Mouse (Mus musculus) cerebellum, postnatal 14 days (tissue): ENCODE measurements around the gene Ddx31.

Experiments
- DNase-seq, 2 experiments: peaks; one replicate each; pipeline ENCODE4 v3.0.0; 2021; ENCODE audit warnings: mixed read lengths in 2 of 2

The Ddx31 gene

DNA sequence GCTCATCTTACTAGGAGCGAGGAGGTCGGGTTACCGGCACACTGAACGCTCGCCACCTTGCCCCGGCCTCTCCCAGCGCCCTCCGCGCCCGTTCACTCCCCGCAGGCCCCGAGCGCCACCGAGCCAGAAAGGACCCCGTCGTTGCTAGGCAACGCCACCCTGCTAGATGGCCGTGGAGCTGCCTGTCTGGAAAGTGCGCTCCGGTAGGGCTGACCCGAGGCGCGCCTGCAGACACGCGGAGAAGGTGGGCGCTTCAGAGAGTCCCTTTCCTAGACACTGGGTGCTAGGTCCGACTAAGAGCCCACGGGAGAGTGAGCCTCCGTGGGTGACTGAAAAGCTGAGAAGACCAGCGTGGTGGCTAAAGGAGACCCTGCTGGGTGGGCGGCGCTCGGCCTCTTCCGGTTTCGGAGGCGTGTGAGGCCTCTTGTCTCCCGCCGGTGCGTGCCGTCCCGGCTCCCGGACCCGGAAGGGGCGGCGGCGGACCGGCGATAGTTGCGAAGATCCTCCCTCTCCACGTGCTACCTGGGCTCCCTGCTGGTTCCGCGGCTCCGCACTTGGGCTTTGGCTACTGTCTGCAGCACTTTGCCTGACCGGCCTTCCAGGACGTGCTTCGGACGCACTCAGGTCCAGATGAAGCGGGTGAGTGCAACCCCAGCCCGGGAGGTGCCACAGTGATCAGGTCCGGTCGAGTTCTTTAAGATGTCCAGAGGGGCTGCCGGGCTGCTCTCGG lies at the start of gene Ddx31, which contains the start of gene Gtf3c4:
Gene Ddx31, plus strand, starts transcription at position 185 of the 730 bp plus-strand sequence.
Gene Gtf3c4, minus strand, starts transcription at position 139 of the 730 bp plus-strand sequence.
- peak; percentile 96 to 97 for DNase-seq

DNA sequence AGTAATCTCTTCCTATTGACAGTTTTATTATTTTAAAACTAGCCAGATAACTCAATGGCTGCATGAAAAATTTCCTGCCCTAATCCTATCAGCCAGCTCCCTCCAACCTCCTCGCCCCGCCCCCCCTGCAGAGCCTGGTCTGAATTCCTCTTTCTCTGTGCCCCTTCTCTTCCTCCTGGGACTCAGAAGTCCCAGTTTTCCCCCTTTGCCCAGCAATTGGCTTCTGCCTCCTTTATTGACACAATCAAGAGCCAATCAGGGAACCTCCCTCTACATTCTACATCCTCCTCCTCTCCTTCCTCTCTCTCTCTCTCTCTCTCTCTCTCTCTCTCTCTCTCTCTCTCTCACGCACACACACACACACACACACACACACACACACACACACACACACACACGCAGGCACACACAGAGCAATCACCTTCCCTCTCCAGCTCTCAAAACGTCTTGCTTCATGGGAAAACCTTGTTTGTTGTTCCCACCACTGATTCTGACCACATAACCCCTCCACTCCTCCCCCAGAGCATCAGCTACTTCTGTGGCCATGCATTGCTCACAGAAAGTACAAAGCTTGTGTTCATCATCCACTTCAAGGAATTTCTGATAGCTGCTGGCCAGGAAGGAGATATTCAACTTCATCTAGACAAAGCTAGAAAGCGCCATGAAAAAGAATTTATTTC lies 47.1 kb upstream of the Ddx31 start:
- DNase-seq, result peak; percentile 39 to 43

DNA sequence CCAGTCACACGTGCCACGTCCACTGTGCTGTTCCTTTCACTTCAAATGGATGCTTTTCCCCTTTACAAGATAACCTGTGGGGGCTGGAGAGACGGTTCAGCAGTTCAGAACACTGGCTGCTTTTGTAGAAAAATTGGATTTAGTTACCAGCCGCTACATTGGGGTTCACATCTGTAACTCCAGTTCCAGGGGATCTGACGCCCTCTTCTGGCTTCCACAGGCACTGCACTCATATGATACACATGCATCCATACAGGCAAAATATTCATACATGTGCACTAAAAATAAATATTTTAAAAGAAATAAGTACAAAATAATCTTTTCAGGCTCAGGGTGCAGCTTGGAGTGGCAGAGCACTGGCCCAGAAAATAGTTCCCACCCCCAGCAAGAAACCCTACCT lies 45.6 kb upstream of the Ddx31 start:
- DNase-seq, result no peak

DNA sequence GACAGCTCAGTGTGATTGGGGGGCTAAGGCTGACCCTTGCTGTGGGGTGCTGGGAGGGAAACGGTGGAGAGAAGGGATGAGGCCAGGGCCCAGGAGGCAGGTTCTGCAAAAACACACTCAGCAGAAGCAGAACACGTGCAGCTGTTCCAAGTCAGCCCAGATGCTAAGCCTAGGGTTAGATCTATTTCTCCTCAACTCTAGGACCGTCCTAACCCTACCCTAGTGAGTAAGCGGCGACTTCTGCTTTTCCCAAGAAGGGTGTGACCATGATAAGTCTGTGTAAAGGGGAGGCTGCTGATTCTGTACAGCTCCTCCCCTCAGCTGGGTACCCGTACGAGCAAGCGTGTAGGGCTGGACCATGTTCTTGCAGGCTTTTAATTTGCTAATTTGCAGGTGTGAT lies 43.9 kb upstream of the Ddx31 start:
- no peak for DNase-seq

DNA sequence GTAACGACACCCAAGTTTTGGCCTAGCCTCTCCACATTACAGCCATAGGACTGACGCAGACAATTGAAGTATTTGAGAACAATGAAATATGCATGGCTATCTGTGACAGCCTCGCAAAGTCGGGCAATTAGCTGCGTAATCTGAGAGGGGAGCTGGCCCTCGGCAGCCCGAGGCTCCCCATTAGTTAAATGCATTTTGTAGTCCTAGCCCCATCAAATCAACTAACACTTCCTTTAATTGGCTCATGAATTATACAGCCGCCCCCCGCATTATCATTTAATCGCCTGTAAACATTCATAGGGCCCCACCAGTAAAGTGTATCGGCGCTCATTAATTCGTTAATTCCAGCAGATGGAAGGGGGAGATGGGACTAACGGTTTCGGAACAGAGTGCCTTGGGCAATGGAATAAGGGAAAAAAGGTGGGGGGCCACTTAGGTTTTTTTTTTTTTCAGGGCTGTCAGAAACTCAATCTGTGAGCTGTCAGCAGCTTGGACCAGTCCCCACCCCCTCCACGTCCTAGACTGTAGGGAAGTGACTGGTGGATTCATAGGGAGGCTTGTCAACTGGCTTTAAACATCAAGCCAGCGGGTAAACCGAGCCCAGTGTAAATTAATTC lies 42.6 kb upstream of the Ddx31 start:
- DNase-seq, result no peak

DNA sequence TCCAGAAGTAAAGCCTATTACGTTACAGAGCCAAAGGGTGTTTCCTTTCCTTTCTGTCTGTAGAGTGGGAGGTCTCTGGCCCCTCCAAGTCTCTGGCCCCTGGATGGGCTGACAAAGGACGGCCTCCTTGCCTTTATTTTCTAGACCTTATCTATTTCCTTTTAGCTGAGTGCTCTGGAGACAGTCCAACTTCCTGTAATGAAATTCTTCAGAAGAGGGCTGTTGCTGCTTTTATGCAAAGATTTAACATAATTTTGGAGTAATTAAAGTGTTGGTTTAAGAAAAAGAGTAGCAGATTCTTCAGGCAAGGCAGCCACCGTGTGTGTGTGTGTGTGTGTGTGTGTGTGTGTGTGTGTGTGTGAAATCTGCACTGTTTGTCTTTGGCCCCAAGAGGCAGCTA lies 41.8 kb upstream of the Ddx31 start:
- DNase-seq, result no peak

DNA sequence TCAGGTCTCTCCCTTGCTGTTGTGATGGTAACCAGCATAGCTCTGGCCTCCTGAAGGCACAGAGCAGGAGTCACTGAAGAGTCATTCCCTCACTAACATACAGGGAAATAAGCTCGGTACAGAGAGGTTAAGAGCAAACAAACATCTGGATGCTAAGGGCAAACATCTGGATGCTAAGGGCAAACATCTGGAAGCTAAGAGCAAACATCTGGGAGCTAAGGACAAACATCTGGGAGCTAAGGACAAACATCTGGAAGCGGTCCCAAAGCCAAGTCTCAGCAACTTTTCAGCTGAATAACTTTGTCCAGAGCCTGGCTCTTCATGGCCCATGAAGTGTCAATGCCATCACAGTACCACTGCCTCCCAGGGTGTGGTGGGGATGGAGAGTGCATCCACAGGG lies 40.6 kb upstream of the Ddx31 start:
- no peak for DNase-seq

DNA sequence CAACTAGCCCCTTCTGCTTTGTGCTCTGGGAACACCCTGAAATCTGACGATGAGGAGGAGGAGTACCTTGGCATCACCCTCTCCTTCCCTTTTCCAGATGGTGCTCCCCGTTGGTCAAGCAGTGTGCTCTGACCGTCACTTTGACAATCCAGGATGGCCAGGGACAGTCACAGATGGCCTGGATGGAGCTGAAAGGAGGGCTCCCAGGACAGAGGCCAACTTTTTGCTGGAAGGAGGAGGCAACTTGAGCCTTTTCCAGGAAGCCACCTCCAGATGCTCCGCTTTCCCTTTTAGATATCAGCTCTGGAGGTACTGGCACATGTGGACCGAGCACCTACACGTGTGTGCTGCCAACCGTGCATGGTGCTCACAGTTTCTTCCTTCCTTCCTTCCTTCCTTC lies 36.8 kb upstream of the Ddx31 start:
- peak; percentile 61 to 71 for DNase-seq

DNA sequence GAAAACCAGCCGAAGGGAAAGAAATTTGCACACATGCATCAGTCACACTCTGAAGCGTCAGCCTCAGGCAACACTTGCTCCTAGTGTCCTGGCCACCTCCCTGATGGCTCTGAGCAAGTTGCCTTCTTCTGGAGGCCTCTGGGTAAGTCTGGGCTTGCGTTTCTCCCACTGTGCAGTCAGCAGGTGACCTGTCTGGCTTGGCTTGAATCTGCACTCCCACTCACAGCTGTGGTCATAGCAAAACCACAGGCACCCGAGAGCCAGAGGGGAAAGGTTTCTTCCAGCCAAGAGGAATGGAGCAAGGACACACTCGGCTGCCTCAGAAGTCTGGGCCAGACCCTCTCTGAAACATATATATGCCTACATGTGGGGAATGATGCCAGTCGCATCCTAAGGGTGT lies 31.4 kb upstream of the Ddx31 start:
- DNase-seq, result no peak

DNA sequence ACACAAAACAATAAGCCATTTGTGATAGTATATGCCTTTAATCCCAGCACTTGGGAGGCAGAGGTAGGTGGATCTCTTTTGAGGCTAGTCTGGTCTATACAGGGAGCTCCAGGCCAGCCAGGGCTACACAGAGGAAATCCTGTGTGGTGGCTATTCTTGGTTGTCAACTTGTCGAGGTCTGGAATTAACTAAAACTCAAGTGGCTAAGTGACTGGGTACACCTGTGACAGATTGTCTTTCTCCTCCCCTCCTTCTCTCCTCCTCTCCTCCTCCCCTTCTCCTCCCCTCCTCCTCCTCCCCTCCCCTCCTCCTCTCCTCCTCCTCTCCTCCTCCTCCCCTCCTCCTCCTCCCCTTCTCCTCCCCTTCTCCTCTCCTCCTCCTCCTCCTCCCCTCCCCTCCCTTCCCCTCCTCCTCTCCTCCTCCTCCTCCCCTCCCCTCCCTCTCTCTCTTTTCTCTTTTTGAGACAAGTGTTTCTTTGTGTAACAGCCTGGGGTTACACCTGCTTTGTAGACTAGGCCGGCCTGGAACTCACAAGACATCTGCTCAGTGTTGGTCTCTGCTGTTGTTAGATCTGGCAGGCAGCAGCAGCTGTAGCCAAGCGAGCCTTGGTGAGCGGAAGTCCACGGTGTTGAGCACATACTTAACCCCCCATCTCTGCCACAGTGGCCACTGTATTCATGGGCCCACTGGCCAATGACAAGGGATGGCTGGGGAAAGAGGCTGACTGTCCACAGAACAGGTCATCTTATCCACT lies 29.8 kb upstream of the Ddx31 start:
- no peak for DNase-seq

DNA sequence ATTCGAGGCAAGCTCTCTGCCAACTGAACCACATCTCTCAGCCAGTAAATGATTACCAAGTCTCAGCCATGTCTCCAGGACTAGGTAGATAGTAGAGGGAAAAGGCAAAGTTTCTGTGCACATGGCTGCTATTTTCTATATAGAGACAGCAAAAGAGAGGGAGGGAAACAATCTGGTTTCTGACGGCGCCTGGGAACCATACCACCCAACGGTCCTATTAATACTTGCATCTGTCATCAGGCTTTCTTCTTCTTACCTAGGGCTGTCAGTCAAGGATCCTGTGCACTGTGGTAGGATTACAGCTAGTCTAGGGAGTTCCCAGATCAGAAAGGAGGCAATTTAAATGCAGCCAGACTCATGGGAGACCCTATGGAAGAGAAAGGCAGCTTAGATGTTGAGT lies 21.3 kb upstream of the Ddx31 start:
- DNase-seq, result no peak

DNA sequence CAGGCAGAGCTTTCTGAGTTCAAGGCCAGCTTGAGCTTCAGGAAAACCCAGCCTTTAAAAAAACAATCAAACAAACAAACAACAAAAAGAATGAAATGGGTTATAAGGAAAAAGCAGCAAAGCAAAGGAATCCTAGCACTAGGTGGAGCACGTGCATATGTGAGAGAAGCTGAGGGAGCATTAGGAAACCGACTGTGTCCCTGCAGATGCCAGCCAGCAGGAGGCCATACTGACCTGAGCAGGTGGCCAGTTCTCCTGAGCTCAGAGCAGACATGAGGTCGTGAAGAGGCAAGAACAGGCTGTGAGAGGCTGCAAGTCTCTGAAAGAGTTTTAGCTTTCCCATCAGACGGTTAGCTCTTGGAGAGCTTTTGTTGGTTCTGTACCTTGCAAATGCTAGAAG lies 10.9 kb upstream of the Ddx31 start:
- no peak for DNase-seq

DNA sequence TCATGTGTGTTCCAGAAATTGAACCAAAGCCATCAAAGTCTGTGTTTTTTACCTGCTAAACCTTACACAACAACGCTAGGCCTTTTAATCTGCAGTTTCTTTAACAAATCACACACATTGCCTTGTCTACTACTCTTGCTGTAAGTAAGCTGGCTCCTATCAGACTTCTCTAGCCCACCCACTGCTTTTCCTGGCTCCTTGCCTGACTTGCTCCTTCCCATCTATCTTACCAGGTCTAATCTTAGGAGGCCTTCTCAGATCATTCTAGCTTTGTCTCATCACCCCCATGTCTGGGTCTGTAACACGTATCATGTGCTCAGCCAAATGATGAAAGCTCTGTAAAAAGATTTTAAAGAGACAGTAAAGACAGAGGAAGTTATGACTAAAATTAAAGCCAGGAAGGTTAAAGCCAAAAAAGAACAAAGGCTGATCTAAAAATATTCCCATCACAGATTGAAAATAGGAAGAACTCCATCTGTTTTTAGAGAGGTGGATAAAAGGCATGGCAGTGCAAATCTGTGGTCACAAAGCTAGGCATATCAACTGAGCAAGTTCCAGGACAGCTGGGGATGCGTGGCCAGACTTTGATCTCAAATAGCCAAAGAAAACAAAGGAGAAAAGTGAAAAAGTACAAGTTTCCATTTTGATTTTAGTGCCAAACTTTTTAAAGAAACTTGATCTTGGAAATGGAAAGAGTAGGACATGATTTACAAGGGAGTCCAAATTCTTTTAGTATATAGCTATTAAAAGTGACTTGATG lies 3.8 kb upstream of the Ddx31 start:
- peak; percentile 68 to 73 for DNase-seq

DNA sequence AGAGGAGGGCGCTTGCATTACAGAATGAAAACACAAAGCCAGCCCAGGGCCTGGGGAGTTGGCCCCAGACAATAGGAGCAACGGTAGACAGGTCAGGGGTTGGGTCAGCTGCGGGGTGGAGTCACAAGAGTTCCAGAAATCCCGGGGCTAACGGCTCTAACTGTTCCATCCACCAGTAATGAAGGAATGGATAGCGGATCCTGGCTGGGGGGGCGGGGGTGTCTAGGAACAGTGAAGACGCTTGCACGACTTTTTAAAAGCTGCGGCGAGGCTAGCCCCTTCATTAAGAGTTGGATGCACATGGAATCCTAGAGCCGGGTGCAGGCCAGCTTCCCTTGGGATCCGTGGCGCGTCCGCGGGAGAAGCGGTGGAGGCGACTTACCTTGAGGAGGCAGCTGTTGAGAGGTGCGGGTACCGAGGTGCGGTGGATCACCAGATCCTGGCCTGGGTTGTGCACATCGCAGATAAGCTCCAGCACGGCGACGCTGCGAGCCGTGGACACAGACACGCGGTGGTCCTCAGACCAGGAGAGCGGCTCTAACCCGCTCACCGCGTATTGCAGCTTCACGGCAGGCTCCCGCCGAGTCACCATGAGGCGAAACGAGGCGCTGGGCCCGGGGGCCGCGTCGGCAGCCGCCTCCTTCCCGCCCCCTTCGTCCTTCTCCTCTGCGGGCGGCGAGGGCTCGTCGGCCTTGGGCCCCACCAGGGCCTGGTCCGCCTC lies 545 bp upstream of the Ddx31 start:
- DNase-seq, result no peak

DNA sequence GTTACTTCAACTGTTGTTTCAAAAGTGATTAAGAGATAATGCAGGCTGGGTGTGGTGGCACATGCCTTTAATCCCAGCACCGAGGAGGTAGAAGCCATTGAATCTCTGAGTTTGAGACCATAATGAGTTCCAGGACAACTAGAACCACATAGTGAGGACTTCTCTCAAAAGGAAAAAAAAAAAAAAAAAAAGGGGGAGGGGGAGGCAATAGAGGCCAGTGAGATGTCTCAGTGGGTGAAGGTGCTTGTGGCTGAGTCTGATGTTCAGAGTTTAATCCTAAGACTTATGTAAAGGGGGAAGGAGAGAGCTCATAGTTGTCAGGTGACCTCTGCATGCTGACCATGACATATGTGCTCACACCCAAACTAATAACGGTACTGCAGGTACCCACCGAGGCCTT lies 1.8 kb downstream of the Ddx31 start:
- DNase-seq, result no peak

DNA sequence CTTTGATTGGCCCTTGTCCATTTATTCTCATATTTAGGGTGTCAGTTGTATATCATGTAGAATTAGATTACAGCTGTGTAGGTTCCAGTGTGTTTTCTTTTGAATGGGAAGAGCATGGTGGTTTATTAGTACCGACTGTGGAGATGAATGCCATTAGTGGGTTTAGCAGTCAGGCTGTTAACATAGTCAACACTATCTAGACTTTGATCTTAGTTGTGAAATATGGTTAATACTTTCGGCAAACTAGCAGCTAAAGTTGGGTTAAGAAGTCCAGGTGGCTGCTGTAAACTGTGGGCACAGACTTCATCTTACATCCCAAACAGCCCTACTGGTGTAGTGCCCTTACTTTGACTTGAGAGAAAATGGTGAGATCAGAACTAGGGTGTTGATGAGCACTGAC lies 8.7 kb downstream of the Ddx31 start:
- no peak for DNase-seq

DNA sequence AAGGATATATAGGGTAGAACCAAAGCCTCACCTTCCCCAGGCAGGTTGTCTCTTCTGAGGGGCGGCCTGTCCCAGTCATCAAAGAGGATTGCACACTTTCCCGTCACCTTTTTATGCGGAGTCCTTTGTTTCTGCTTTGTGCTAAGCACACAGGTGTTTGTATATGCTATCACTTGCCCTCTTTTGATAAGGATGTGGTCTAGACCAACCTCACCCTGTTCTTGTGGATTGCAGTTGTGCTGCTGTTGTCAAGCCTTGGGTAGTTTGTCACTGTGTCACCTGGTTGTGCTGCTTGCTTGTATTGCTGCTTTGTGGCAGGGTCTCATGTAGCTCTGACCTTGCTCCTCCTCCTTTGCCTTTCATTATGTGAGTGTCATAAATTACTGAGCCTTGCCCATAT lies 12.4 kb downstream of the Ddx31 start:
- no peak for DNase-seq

DNA sequence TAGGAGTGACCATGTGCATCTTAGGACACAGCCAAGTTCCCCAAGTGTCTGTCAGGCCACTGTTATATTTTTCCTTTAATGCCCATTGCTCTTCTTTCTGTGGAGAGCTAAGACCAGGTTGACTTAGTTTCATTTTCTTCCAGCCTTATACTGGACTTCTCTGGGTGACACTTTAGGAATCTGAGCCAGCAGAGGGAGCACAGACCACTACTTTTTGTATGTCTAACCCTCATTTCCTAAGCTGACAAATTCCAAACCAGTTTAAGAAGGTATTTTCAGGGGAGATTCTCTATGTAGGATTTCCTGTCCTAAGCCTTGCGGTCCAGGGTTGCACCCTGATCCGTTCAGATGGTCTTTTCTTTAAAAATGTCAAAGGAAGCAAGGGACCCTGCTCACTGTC lies 15.6 kb downstream of the Ddx31 start:
- DNase-seq, result peak; percentile 54 to 59

DNA sequence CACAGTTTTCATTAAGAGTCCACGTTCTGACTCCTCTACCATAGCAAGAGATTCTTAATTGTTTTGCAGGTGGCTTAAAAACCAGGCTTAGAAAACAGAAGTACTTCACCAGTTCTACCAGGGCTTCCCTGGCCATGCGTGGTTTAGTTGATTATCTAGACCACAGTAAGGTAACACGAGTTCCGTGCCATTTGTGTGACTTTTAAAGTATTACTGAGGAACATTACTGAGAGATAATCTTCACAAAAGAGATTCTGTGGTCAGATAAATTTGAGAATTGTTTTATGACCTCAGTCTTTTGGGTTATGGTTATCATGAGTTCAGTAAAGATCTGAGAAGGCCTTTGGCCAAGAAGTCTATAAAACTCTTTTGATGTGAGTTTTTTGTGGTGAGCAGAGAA lies 19.1 kb downstream of the Ddx31 start:
- no peak for DNase-seq

DNA sequence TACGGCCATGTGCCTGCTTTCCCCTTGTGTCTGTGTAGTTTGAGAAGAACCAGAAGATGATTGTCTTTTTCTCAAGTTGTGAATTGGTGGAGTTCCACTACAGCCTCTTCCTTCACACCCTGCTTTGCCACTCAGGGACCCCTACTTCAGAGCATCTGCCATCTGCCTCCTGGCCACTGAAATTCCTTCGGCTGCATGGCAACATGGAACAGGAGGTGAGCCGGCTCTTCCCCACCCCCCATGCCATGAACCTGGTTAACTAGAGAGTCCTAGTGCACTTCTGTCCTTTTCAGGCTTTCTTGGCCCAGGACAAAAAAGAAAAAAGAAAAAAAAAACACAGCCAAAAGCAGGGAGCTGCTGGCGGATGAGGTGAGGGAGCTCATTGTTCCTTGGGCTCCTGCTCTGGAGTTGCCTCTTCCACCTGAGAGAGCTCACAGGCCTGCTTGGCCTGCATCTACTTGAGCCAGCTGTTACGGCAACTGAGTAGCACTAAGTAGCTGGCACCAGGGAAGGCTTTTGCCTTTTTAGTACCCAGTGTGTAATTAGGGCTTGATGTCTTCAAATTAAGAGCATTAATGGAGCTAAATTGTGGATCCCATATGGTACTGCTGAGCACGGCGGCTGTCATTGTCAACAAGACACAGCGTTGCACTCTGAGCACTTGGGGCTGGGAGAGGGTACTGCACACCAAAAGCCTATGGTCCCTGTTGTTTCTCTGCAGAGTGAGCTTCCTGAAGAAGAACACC lies 20.6 kb downstream of the Ddx31 start:
- peak; percentile 50 to 63 for DNase-seq

DNA sequence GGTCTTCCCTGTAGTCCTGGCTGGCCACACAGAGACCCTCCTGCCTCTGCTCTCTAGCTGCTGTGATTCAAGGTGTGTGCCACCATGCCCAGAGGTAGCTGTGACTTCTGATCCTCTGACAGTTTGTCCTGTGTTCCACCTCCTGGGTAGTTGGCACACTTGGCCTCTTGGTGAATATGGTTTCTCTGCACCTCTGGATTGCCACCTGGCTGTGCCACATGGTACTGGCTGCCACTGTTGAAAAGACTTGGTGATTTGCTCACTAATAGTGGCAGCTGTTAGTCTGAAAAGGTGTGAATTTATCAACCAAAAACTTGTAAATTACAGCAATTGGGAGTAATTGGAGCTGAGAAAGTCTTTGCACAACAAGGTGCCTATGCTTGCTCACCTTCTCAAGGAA lies 23.7 kb downstream of the Ddx31 start:
- no peak for DNase-seq
